Mouse (Mus musculus) heart, embryonic 11.5 days (tissue): ENCODE data around the gene Arl6. TPM values are rescaled to one million over a fixed set of nuclear protein-coding genes. Genes with fewer than 3 reads are reported as not detected.

Source experiments
- ATAC-seq: fragments of 200-750 bp; cut with Nextera tagmentation; replicated peaks from 2 replicates; pipeline ENCODE4 v1.8.0; 2017; ENCODE audit warnings: moderate library complexity; ENCODE audit not compliant: insufficient number of reproducible peaks, low FRiP score, low TSS enrichment
- H3K27ac ChIP-seq: fragments of 300-500 bp; sonication (generic); 2 replicates; pipeline ENCODE4 v1.5.1; 2014; ENCODE audit warnings: mild to moderate bottlenecking, low read depth, low read length
- H3K27me3 ChIP-seq: fragments of 300-500 bp; sonication (generic); 2 replicates; pipeline ENCODE4 v1.6.1; 2014; ENCODE audit warnings: mild to moderate bottlenecking, low read length, mixed read lengths; ENCODE audit not compliant: control insufficient read depth, insufficient read depth
- H3K36me3 ChIP-seq: fragments of 300-500 bp; sonication (generic); 2 replicates; pipeline ENCODE4 v1.6.1; 2014; ENCODE audit warnings: mild to moderate bottlenecking, low read length, moderate library complexity, mixed read lengths; ENCODE audit not compliant: control insufficient read depth, insufficient read depth
- H3K4me1 ChIP-seq: fragments of 300-500 bp; sonication (generic); 2 replicates; pipeline ENCODE4 v1.6.1; 2014; ENCODE audit warnings: low read length; ENCODE audit not compliant: control insufficient read depth, insufficient read depth
- H3K4me2 ChIP-seq: fragments of 300-500 bp; sonication (generic); 2 replicates; pipeline ENCODE4 v1.6.1; 2014; ENCODE audit warnings: mild to moderate bottlenecking, moderate library complexity
- H3K4me3 ChIP-seq: fragments of 300-500 bp; sonication (generic); 2 replicates; pipeline ENCODE4 v1.5.1; 2014; ENCODE audit warnings: low read depth, low read length
- H3K9ac ChIP-seq: fragments of 300-500 bp; sonication (generic); 2 replicates; pipeline ENCODE4 v1.6.1; 2014; ENCODE audit warnings: mild to moderate bottlenecking, low read depth, low read length, moderate library complexity
- H3K9me3 ChIP-seq: fragments of 300-500 bp; sonication (generic); replicated peaks from 2 replicates; pipeline ENCODE4 v1.6.1; 2016; ENCODE audit warnings: low read length; ENCODE audit not compliant: control insufficient read depth
- WGBS: fragments of 180-500 bp; shearing (Covaris S2); extraction: QIAGEN DNeasy Blood & Tissue Kit; methylation state at CpG from one replicate; pipeline ENCODE4 v1.1.7; 2014; ENCODE audit not compliant: insufficient replicate concordance; 5-methylcytosine and 5-hydroxymethylcytosine counted together
- polyA plus RNA-seq: library from polyadenylated mRNA; unstranded; fragments of >200 nt; fragmentation: Nextera tagmentation; extraction: Ambion mirVana; gene quantifications from 2 replicates; pipeline ENCODE4 v1.2.1, GENCODE M21; 2014

Arl6 gene
- polyA plus RNA-seq, 1 experiment from 2014 or later: 24.6 TPM

DNA sequence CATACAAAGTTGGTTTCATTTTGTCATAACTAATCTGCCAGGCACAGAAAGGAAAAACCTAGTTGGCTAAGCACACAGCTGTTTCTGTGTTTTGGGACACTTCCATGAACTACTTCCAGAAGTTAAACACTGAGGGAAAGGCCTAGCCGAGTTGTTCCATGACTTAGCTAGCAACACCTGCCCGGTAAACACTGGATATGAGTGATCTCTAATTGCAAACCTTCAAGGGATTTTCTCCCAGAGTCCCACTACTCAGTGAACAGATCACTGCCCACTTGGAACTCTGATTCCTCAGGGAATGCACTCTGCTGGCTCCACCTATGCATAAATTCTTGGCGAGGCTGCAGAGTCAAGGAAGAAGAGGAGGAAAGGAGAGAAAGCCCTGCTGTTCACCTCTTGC, 44.5 kb downstream of the Arl6 start:
- Histone ChIP-seq H3K36me3 (no peaks in the 10 kb centered on the region), H3K4me3 (no peak overlapping the region), H3K4me1 (peaks cover 23% of the 10 kb centered on the region), H3K4me2 (no peak overlapping the region), H3K9me3 (no peaks in the 10 kb centered on the region), H3K9ac (no peak overlapping the region), H3K27ac (no peak overlapping the region), H3K27me3 (no peaks in the 10 kb centered on the region)
- no peak for ATAC-seq
- WGBS: 63% methylated on average over 3 of the region's 3 CpGs

DNA sequence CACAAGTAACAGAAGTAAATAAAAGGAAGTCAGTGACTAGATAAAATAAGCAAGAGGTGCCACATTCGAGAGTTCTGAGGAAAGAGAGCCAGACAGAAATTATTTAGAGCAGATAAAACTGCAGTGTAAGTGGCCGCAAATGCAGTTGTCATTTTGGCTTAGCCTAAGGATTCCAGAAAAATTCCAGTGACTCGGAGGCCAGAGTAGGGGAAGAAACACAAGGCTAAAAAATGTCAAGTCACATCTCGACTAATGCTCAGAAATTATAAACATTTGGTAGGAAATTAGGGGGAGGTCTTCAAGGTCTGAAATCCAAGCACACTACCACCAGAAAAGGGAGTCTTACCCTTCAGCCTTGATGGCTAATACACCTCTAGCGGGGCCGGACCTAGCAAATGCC, 48.4 kb downstream of the Arl6 start:
- H3K9me3 ChIP-seq: no peaks in the 10 kb centered on the region

DNA sequence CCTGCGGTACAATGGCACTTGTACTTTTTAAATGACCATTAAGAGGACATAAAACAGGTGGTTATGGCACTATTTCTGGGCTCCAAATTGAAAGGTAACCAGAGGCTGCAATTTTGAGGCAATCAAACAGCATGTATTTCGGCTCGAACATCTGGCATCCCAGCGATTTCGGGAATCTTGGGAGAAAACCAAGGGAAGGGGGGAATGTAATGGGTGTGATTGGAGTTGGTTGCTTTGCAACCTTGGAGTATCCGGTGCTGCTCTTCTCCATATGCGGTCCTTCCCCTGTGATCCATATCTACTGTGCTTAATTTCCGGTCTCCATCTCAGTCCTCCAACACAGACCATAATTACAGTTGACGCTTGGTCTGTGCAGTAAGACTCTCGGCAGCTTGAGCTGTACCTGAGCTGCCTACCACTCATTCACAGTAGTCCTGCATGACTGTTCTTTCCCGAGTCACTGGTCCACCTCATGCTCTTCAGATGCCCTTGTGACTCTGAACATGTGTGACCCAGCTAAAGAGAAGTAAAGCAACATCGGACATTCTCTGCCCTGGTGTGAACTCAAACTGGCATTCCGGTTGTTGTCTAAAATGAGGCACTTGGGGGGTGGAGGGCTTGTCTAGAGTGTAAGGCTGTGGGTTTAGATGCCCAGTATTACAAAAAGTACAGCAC, 50.7 kb downstream of the Arl6 start:
- ATAC-seq: no peak
- peak overlapping the region; percentile 88 for H3K27ac ChIP-seq
- H3K27me3 ChIP-seq: no peaks in the 10 kb centered on the region
- peaks cover 53% of the 10 kb centered on the region for H3K4me1 ChIP-seq
- no peak overlapping the region for H3K9ac ChIP-seq
- H3K36me3 ChIP-seq: no peaks in the 10 kb centered on the region
- 73% methylated on average over 13 of the region's 13 CpGs for WGBS
- no peaks in the 10 kb centered on the region for H3K9me3 ChIP-seq
- H3K4me2 ChIP-seq: peak overlapping the region; percentile 37
- H3K4me3 ChIP-seq: no peak overlapping the region

More for the DNA sequence above, 48.4 kb downstream of the Arl6 start:
- no peaks in the 10 kb centered on the region for H3K36me3 ChIP-seq
- ATAC-seq: no peak
- H3K4me1 ChIP-seq: peaks cover 49% of the 10 kb centered on the region
- H3K9ac ChIP-seq: no peak overlapping the region
- peak overlapping the region; percentile 57 for H3K27ac ChIP-seq
- 36% methylated on average over 6 of the region's 6 CpGs for WGBS
- H3K27me3 ChIP-seq: no peaks in the 10 kb centered on the region
- H3K4me3 ChIP-seq: no peak overlapping the region
- H3K4me2 ChIP-seq: peak overlapping the region; percentile 2; the same call in 1 of the 2 replicates

DNA sequence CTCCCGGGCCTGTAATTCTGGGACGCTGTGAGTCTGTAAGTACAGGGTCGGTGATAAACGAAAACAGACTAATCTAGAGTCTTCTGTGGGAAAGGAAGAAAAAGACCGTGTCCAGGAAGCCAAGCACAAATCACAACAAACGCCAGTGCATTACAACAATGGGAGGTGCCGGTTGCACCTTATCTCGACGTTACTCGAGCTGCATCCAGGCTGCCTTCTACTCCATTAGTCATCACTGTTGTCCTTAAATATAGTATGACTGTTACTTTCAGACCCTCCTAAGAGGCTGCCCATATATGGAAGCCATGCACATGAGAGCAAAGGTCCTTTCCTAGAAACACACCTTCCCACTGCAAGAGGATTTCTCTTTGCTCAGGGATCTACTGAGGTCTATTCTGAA, 51.4 kb downstream of the Arl6 start:
- Histone ChIP-seq H3K9me3 (no peaks in the 10 kb centered on the region), H3K9ac (0 out of 2 replicates have a peak overlapping the region, but pooled peaks have one; percentile 46), H3K4me1 (peaks cover 53% of the 10 kb centered on the region), H3K4me2 (peak overlapping the region; percentile 37), H3K4me3 (no peak overlapping the region), H3K27ac (peak overlapping the region; percentile 88), H3K27me3 (no peaks in the 10 kb centered on the region), H3K36me3 (no peaks in the 10 kb centered on the region)
- peak; percentile 83 for ATAC-seq
- 27% methylated on average over 10 of the region's 10 CpGs for WGBS

DNA sequence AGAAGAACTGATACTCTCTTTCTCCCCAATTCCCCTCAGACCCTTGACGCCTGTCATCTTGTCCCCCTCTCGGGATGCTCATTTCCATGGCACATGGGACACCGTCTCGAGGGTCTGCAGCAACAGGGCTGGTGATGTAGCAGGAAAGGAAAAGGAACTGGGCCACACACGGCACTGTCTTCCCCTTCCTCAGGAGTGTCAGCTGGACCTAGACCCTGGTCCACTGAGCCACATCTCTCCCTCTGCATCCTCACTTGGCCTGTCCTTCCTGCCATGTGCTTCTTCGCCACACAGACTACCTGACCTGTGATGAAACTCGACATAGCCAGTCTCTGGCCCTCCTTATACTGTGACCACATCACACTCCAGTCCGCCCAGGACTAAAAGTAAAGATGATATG, 52.3 kb downstream of the Arl6 start:
- H3K27ac ChIP-seq: peak overlapping the region; percentile 88
- H3K27me3 ChIP-seq: no peaks in the 10 kb centered on the region
- H3K9ac ChIP-seq: no peak overlapping the region
- no peaks in the 10 kb centered on the region for H3K9me3 ChIP-seq
- H3K36me3 ChIP-seq: no peaks in the 10 kb centered on the region
- no peak overlapping the region for H3K4me3 ChIP-seq
- WGBS: 74% methylated on average over 8 of the region's 8 CpGs
- H3K4me2 ChIP-seq: no peak overlapping the region
- peaks cover 53% of the 10 kb centered on the region for H3K4me1 ChIP-seq
- ATAC-seq: no peak

DNA sequence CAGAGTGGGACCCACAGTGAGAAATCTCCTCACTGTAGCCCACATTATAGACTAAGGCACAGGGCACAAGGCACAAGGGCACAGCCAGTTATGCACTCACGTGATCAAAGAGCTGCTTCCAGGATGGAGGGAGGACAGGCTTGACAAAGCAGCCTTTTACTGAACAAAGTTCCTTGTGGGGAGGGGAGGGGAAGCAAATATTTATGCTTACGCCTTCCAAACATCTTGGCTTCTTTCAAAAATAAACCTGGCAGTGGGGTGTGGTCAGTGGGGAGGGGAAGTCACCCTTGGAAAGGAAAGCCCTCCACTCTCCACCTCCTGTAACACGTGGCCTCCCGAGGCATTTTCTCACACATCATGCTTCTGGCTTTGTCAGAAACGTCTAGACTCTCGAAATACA, 52.9 kb downstream of the Arl6 start:
- no peak overlapping the region for H3K9ac ChIP-seq
- H3K36me3 ChIP-seq: no peaks in the 10 kb centered on the region
- H3K27ac ChIP-seq: peak overlapping the region; percentile 62; the same call in 1 of the 2 replicates
- H3K4me3 ChIP-seq: no peak overlapping the region
- peaks cover 51% of the 10 kb centered on the region for H3K4me1 ChIP-seq
- no peaks in the 10 kb centered on the region for H3K9me3 ChIP-seq
- no peak overlapping the region for H3K4me2 ChIP-seq
- ATAC-seq: no peak
- no peaks in the 10 kb centered on the region for H3K27me3 ChIP-seq
- WGBS: 37% methylated on average over 6 of the region's 6 CpGs

DNA sequence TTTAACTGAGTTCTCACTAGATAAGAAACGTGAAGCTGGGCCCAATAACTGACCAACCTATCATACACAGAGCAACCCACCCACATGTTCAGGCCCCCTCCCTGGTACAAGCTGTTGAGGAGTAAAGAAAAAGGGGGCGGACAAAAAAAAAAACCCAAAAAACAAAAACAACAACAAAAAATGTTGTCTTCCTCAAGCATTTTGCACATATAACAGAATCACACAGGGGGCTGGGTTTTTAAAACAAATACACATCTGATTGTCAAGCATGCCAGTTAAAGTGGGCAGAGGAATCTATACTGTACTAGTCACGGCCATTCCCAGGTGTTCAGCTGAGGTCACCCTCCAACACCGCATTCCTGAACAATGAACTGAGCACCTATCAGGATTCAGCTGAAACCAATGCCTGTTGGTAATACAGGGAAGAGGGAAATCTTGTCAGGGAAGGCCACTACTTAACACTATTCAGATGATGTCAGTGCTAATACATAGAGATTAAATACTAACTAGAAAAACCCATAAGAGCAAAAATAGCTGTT, 53.4 kb downstream of the Arl6 start:
- no peak for ATAC-seq
- Histone ChIP-seq H3K27me3 (no peaks in the 10 kb centered on the region), H3K4me2 (no peak overlapping the region), H3K9me3 (no peaks in the 10 kb centered on the region), H3K4me3 (no peak overlapping the region), H3K36me3 (no peaks in the 10 kb centered on the region), H3K27ac (peak overlapping the region; percentile 62; the same call in 1 of the 2 replicates), H3K4me1 (peaks cover 48% of the 10 kb centered on the region), H3K9ac (no peak overlapping the region)
- 67% methylated on average over 4 of the region's 4 CpGs for WGBS

DNA sequence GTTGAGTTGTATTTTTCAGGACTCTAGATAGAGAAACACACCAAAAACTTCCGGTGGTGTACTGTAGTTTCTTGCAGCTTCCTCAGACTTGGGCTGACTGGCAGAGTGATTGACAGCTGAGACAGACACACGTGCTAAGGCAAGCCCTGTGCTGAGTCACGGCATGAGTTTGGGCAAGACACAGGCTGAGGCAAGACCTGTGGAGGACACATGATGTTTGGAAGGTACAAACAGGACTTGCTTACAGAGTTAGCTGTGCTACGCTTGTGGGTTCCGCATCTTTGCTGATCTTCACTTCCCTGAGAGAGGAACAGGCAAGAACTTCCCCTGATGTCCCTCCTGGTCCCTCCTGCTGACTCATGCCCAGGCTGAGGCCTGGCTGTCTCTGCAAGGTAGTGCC, 55.7 kb downstream of the Arl6 start:
- Histone ChIP-seq H3K9ac (no peak overlapping the region), H3K4me1 (peaks cover 32% of the 10 kb centered on the region), H3K9me3 (no peaks in the 10 kb centered on the region), H3K27ac (no peak overlapping the region), H3K4me3 (no peak overlapping the region), H3K4me2 (no peak overlapping the region), H3K27me3 (no peaks in the 10 kb centered on the region), H3K36me3 (no peaks in the 10 kb centered on the region)
- no peak for ATAC-seq
- 67% methylated on average over 5 of the region's 5 CpGs for WGBS

DNA sequence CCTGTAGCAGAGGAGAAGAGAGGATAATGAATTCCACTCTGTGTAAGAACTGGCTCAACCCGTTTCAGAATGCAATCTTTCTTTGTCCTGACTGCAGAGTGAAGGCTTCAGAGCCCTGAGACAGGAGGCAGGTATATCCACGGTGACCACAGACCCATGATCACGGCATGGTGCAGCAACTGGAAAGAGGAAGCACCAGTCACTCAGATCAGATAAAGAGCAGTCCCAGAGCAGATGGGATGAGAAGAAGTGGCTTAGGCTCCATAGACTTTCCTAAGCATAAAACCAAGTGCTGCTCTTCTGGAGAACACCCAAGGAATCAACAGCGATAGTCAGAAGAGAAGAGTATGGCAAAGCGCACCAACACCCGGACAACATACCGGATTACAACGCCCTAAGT, 60.0 kb downstream of the Arl6 start:
- no peak overlapping the region for H3K9ac ChIP-seq
- WGBS: 74% methylated on average over 8 of the region's 8 CpGs
- H3K4me3 ChIP-seq: no peak overlapping the region
- ATAC-seq: no peak
- no peak overlapping the region for H3K4me2 ChIP-seq
- no peaks in the 10 kb centered on the region for H3K36me3 ChIP-seq
- H3K27me3 ChIP-seq: no peaks in the 10 kb centered on the region
- H3K4me1 ChIP-seq: no peaks in the 10 kb centered on the region; the same call in 1 of the 2 replicates
- no peak overlapping the region for H3K27ac ChIP-seq
- H3K9me3 ChIP-seq: no peaks in the 10 kb centered on the region
